Mouse (Mus musculus) forebrain, embryonic 12.5 days (tissue): ENCODE measurements around the gene Disp2. TPM values are rescaled to one million over a fixed set of nuclear protein-coding genes. Genes with fewer than 3 reads are reported as not detected.

Experiments
- ATAC-seq: fragments of 200-750 bp; cut with Nextera tagmentation; 2 replicates; pipeline ENCODE4 v1.8.0; 2017; ENCODE audit warnings: moderate TSS enrichment; ENCODE audit not compliant: low FRiP score
- H3K27ac ChIP-seq: fragments of 300-500 bp; sonication (generic); 2 replicates; pipeline ENCODE4 v1.5.1; 2016; ENCODE audit warnings: mild to moderate bottlenecking
- H3K27me3 ChIP-seq: fragments of 300-500 bp; sonication (generic); 2 replicates; pipeline ENCODE4 v1.6.1; 2016; ENCODE audit warnings: mild to moderate bottlenecking
- H3K36me3 ChIP-seq: fragments of 300-500 bp; sonication (generic); replicated peaks from 2 replicates; pipeline ENCODE4 v1.6.1; 2016; ENCODE audit warnings: mild to moderate bottlenecking
- H3K4me1 ChIP-seq: fragments of 300-500 bp; sonication (generic); 2 replicates; pipeline ENCODE4 v1.6.1; 2016
- H3K4me2 ChIP-seq: fragments of 300-500 bp; sonication (generic); 2 replicates; pipeline ENCODE4 v1.6.1; 2016; ENCODE audit warnings: mild to moderate bottlenecking, moderate library complexity
- H3K4me3 ChIP-seq: fragments of 300-500 bp; sonication (generic); replicated peaks from 2 replicates; pipeline ENCODE4 v1.5.1; 2016; ENCODE audit warnings: mild to moderate bottlenecking
- H3K9ac ChIP-seq: fragments of 300-500 bp; sonication (generic); 2 replicates; pipeline ENCODE4 v1.6.1; 2016; ENCODE audit warnings: mild to moderate bottlenecking
- H3K9me3 ChIP-seq: fragments of 300-500 bp; sonication (generic); 2 replicates; pipeline ENCODE4 v1.6.1; 2016
- WGBS: fragments of 180-500 bp; shearing (Covaris S2); methylation state at CpG from one replicate; pipeline ENCODE4 v1.1.7; 2016; 5-methylcytosine and 5-hydroxymethylcytosine counted together
- polyA plus RNA-seq: library from polyadenylated mRNA; unstranded; fragments of >200 nt; fragmentation: Nextera tagmentation; extraction: Ambion mirVana; gene quantifications from 2 replicates; pipeline ENCODE4 v1.2.1, GENCODE M21; 2016

Gene Disp2
- polyA plus RNA-seq, 1 experiment from 2014 or later, result 11.5 TPM

DNA sequence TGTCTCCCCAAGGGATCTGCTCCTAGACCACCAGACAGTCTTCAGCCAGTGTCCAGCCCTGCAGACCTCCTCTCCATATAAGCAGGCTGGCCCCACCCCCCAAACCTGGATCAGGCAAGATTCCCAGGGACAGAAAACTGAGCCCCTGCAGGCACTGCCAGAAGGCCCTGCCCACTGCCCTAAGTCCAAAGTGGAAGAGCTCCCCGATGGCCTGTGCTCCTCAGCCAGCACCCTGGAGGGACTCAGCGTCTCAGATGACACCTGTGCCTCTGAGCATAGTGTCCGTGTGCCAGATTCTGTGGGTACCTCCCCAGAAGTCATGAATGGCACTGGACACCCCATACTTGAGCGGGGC, 12.7 kb downstream of the Disp2 start:
- 90% methylated on average over 4 of the region's 4 CpGs for WGBS
- peaks cover 33% of the 10 kb centered on the region for H3K27me3 ChIP-seq
- H3K4me2 ChIP-seq, result no peak overlapping the region
- H3K9ac ChIP-seq, result no peak overlapping the region
- ATAC-seq, result no peak
- no peaks in the 10 kb centered on the region for H3K9me3 ChIP-seq
- peaks cover 11% of the 10 kb centered on the region for H3K4me1 ChIP-seq
- H3K4me3 ChIP-seq, result no peak overlapping the region
- H3K27ac ChIP-seq, result no peak overlapping the region
- H3K36me3 ChIP-seq, result peaks cover 4% of the 10 kb centered on the region; the same call in 1 of the 2 replicates

DNA sequence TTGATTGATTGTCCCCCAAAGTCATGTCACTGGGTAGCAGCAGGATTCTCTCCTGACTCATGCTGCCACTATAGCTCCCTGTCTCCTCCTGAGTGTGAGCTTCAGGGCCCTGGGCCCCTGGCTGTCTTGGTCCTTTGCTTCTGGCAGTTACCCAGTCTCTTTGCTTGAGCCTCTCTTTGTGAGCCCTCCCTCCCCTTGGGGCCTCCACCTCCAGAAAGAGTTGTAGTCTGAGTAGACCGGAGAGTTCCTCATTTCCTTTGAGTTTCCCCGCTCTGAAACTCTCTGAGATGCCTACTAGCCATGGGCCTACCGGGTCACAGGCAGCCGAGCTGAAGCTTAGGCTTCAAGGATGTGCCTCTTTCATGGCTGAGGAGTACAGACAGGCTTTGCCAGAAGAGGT, 14.1 kb downstream of the Disp2 start:
- no peak for ATAC-seq
- no peak overlapping the region for H3K4me3 ChIP-seq
- no peaks in the 10 kb centered on the region; the same call in 1 of the 2 replicates for H3K36me3 ChIP-seq
- no peak overlapping the region for H3K9ac ChIP-seq
- H3K27me3 ChIP-seq, result peaks cover 29% of the 10 kb centered on the region
- H3K4me1 ChIP-seq, result peaks cover 11% of the 10 kb centered on the region
- WGBS, result 85% methylated on average over 4 of the region's 4 CpGs
- no peaks in the 10 kb centered on the region for H3K9me3 ChIP-seq
- no peak overlapping the region for H3K27ac ChIP-seq
- H3K4me2 ChIP-seq, result no peak overlapping the region

DNA sequence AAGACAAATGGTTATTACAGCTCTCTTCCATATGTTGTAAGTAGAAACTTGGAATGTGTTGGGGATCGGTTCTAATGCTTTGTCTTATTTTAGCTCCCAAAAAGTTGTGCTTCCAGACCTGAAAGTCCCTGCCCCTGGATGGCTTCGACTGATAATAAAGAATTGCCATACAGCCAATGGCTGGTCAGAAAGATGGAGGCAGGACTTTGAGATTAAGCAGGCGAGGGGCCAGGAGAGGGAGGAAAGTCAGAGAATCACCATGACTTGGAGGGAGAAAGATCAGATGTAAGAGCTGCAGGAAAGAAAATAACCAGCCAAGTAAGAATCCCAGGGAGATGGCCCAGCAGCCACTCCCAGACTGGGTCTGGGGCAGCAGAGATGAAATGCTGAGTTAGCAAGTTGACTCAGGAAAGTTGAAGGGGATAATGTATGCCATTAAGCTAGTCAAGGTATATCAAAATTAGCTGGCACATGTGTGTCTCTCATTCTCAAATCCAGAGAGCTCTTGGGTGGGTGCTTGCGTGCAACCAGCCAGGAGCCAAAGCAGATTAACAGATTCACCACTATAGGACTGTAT, 23.1 kb downstream of the Disp2 start:
- ATAC-seq, result no peak
- no peak overlapping the region for H3K4me2 ChIP-seq
- no peak overlapping the region for H3K9ac ChIP-seq
- H3K27me3 ChIP-seq, result 0 out of 2 replicates have a peak, but pooled peaks cover 3% of the 10 kb centered on the region
- no peak overlapping the region for H3K4me3 ChIP-seq
- 68% methylated on average over 4 of the region's 4 CpGs for WGBS
- H3K36me3 ChIP-seq, result no peaks in the 10 kb centered on the region
- no peaks in the 10 kb centered on the region for H3K9me3 ChIP-seq
- H3K4me1 ChIP-seq, result no peaks in the 10 kb centered on the region
- no peak overlapping the region for H3K27ac ChIP-seq

DNA sequence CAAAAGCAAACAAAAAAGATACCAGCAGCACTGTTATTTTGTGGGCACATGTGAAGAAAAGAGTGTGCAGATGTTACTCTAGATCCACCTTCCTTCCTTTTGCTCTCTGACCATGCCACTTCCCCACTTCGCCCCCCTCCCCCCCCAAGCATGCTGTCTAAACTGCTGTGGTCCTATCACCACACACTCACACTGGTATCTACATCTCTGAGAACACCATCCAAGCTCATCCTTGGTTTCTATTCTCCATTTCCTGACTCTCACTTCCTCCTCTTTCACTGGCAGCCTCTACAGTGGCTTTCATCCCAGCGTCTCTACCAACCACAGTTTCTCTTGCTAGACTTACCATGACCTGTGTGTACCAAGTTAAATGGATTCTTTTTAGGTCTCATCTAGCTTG, 25.0 kb downstream of the Disp2 start:
- Histone ChIP-seq H3K9me3 (no peaks in the 10 kb centered on the region), H3K36me3 (no peaks in the 10 kb centered on the region), H3K4me3 (no peak overlapping the region), H3K9ac (no peak overlapping the region), H3K4me2 (no peak overlapping the region), H3K4me1 (no peaks in the 10 kb centered on the region), H3K27me3 (0 out of 2 replicates have a peak, but pooled peaks cover 3% of the 10 kb centered on the region), H3K27ac (no peak overlapping the region)
- 90% methylated on average over 2 of the region's 2 CpGs for WGBS
- no peak for ATAC-seq

DNA sequence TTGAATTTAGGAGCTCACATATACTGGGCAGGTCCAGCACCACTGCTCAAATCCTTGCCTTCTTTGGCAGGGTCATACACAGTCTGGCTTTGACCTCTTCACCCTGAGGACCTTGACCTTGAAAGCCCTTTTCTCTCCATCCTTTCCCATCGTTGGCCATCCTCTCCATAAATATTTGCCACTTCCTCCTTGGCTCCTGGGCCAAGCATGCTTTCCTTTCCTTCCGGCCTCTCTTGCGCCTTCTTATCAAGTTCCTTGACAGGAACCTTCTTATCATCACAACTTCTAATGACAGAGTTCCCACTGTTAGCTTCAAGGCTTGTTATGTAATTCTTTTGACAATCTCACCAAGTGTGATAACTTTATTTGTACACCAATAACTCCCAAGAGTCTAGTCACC, 25.6 kb downstream of the Disp2 start:
- H3K9ac ChIP-seq, result no peak overlapping the region
- H3K4me3 ChIP-seq, result no peak overlapping the region
- no peaks in the 10 kb centered on the region for H3K4me1 ChIP-seq
- no peak overlapping the region for H3K27ac ChIP-seq
- H3K36me3 ChIP-seq, result no peaks in the 10 kb centered on the region
- 0 out of 2 replicates have a peak, but pooled peaks cover 3% of the 10 kb centered on the region for H3K27me3 ChIP-seq
- no peak overlapping the region for H3K4me2 ChIP-seq
- 84% methylated on average over 3 of the region's 3 CpGs for WGBS
- H3K9me3 ChIP-seq, result no peaks in the 10 kb centered on the region
- no peak for ATAC-seq

DNA sequence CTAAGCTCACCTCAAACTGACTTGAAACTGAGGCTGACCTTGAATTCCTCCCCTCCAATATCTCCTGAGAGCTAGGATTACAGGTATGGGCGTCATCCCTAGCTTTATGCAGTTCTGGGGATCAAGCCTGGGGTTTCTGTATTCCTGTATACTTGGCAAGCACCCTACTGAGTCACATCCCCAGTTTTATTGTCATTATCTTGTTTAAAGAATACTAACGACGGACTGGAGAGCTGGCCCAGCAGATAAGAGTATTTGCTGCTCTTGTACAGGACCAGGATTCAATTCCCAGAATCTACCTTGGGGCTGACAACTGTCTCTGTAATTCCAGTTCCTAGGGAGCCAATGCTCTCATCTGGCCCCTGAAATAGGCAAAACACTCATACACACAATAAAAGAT, 26.2 kb downstream of the Disp2 start:
- no peak overlapping the region for H3K9ac ChIP-seq
- no peak for ATAC-seq
- H3K27me3 ChIP-seq, result 0 out of 2 replicates have a peak, but pooled peaks cover 3% of the 10 kb centered on the region
- H3K4me1 ChIP-seq, result no peaks in the 10 kb centered on the region
- H3K4me2 ChIP-seq, result no peak overlapping the region
- H3K27ac ChIP-seq, result no peak overlapping the region
- H3K36me3 ChIP-seq, result no peaks in the 10 kb centered on the region
- no peaks in the 10 kb centered on the region for H3K9me3 ChIP-seq
- WGBS, result 51% methylated on average over 3 of the region's 3 CpGs
- no peak overlapping the region for H3K4me3 ChIP-seq

DNA sequence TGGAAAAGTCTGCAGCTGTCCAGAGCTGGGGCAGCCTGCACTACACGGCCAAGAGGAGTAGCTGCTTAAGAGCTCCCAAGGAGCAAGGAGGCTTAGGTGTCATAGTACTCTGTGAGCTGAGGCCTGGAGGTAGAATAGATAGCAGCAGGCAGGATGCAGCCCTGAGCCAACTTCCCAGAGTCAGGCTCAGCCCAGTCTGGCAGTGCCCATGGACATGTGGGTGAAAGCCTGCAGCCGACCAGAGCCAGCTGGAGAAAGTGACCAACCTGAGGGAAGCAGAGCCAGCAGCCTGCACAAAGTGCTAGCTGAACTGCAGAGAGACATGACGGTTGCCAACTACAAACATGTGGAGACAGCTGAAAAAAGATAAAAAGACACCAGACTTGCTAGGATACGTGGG, 27.3 kb downstream of the Disp2 start:
- Histone ChIP-seq H3K4me3 (no peak overlapping the region), H3K9me3 (no peaks in the 10 kb centered on the region), H3K4me1 (no peaks in the 10 kb centered on the region), H3K9ac (no peak overlapping the region), H3K27me3 (0 out of 2 replicates have a peak, but pooled peaks cover 3% of the 10 kb centered on the region), H3K27ac (no peak overlapping the region), H3K4me2 (no peak overlapping the region), H3K36me3 (no peaks in the 10 kb centered on the region)
- ATAC-seq, result no peak
- WGBS, result 80% methylated on average over 4 of the region's 4 CpGs

DNA sequence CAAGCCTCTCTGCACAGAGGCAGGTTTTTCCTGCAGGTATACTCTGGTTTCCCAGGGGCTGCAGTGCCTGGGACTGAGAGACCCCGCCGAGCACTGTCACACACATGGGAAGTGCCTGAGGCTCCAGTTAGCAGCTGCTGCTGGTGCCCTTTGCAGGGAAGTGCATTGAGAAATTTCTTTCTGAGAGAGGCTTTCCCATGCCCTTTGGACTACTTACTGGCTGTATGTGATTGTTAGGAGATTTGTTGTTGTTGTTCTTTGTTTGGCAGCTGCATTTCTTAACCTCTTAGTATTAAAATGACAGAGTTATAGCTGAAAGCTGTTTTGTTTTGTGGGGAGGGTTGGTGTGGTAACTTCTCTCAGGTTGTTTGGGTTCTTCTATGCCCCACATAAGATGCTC, 31.3 kb downstream of the Disp2 start:
- no peak overlapping the region for H3K9ac ChIP-seq
- H3K36me3 ChIP-seq, result peaks cover 3% of the 10 kb centered on the region; the same call in 1 of the 2 replicates
- no peaks in the 10 kb centered on the region for H3K9me3 ChIP-seq
- H3K27me3 ChIP-seq, result no peaks in the 10 kb centered on the region
- no peak for ATAC-seq
- H3K4me2 ChIP-seq, result no peak overlapping the region
- WGBS, result 29% methylated on average over 2 of the region's 2 CpGs
- peaks cover 15% of the 10 kb centered on the region for H3K4me1 ChIP-seq
- no peak overlapping the region for H3K27ac ChIP-seq
- H3K4me3 ChIP-seq, result no peak overlapping the region

DNA sequence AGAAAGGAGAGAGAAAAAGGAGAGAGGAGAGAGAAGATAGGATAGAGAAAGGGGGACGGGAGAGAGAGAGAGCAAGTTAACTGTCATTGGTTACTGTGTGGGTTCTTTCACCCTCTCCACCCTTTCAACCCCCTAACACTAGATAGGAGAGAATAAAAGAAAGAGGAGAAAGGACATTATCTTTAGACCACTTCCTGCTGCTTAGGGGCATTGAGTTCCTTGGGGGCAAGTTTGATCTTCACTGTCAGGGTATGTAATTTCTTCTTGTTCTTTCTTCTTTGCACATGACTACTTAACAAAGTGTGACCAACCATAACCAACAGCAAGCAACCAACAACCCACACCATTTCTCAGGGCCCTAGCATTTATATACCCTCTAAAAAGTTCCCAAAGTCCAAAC, 33.2 kb downstream of the Disp2 start:
- Histone ChIP-seq H3K27ac (no peak overlapping the region), H3K9me3 (no peaks in the 10 kb centered on the region), H3K9ac (no peak overlapping the region), H3K27me3 (no peaks in the 10 kb centered on the region), H3K4me1 (peaks cover 16% of the 10 kb centered on the region), H3K4me3 (no peak overlapping the region), H3K4me2 (no peak overlapping the region), H3K36me3 (peaks cover 16% of the 10 kb centered on the region)
- ATAC-seq, result no peak
- whole genome bisulfite sequencing, result 61% methylated on average over 1 of the region's 1 CpGs

DNA sequence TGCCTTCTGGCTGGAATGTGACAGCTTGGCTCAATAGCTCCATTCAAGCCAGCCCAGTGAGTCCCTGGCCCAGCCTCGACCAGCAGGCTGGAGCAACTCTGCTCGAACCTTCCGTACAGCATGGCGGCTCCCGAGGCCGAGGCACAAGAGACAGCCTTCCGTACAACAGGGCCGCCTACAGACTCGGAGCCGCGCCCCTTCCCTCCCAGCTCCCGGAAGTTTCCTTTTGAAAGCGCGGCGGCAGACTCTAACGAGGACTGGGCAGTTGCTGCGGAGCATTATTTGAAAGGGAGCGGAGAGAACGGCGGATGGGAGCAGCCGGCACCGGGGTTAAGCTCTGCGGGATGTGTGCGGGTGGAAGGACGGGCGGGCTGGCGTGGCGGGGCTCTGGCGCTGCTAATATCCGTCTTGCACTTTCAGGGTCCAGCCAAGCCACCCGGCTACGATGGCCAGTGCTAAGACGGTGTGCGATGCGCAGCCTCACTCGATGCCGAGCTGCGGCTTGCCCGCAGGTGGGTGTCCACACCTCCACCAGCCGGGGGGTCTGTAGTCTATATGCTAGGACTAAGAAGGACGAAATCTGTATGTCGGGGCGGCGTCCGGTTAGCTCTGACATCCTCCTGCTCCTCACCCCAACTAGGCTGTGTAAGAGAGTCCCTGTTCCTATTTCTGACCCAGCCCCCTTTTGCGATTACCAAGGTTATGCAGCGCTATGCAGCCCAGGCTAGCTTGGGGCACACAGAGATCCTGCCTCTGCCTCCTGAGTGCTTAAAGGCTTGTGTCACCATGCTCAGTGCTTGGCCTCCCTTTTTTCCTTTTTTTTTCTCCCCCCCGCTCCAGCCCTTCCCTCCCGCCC, 34.7 kb downstream of the Disp2 start, which contains the start of gene Knstrn:
Gene Knstrn (plus strand): TSS at position 23 of the 856 bp plus-strand sequence.
- H3K27ac ChIP-seq, result peak within 1 kb of the TSS; percentile 82
- no peaks in the 10 kb centered on the region for H3K9me3 ChIP-seq
- peak within 1 kb of the TSS; percentile 77 for H3K4me2 ChIP-seq
- H3K4me1 ChIP-seq, result peaks cover 16% of the 10 kb centered on the region
- ATAC-seq, result peak; percentile 97
- 1% methylated on average over 49 of the region's 49 CpGs for WGBS
- H3K9ac ChIP-seq, result peak within 1 kb of the TSS; percentile 77
- H3K4me3 ChIP-seq, result peak within 1 kb of the TSS; percentile 81
- H3K27me3 ChIP-seq, result no peaks in the 10 kb centered on the region
- H3K36me3 ChIP-seq, result peaks cover 31% of the 10 kb centered on the region

DNA sequence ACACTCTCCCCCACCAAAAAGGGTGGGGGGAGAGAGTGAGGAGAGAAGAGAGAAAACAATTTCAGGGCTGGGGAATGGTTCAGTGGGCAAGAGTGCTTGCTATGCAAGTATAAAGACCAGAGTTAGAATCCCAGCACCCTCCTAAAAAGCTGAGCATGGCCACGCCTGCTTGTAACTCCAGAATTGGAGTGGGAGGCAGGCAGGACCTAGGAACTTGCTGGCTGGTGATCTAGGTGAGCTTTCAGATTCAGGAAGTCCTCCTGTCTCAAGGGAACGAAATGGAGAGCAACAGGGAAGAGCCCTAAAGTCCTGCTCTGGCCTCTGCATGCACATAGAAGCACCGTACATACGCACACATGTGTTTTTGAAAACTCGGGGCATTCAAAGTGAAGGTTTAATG, 43.3 kb downstream of the Disp2 start:
- Histone ChIP-seq H3K9me3 (no peaks in the 10 kb centered on the region), H3K36me3 (peaks cover 71% of the 10 kb centered on the region), H3K27me3 (no peaks in the 10 kb centered on the region), H3K4me3 (no peak overlapping the region), H3K9ac (no peak overlapping the region), H3K4me1 (no peaks in the 10 kb centered on the region), H3K4me2 (no peak overlapping the region), H3K27ac (no peak overlapping the region)
- no peak for ATAC-seq
- 96% methylated on average over 5 of the region's 5 CpGs for WGBS

DNA sequence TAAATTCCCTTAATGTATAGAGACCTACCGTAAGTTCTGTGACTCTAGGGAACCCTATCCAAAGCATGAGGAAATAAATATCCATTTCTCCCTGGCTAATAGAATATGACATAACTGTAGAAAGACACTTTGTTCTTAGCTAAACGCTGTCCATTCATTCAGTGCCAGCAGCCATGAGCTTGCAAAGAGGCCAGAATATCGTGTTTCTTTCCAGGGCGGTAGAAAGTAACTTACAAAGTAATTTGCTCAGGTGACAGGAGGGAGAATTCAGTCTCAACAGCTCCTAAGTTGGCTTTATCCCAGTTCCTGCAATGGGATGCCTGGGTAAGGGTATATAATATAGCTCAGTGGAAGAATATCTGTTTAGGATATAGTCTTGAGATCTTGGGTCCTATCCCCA, 44.9 kb downstream of the Disp2 start:
- Histone ChIP-seq H3K36me3 (peaks cover 71% of the 10 kb centered on the region), H3K27ac (no peak overlapping the region), H3K4me3 (no peak overlapping the region), H3K4me2 (no peak overlapping the region), H3K27me3 (no peaks in the 10 kb centered on the region), H3K9me3 (no peaks in the 10 kb centered on the region), H3K4me1 (no peaks in the 10 kb centered on the region), H3K9ac (no peak overlapping the region)
- WGBS, result 98% methylated on average over 4 of the region's 4 CpGs
- no peak for ATAC-seq

DNA sequence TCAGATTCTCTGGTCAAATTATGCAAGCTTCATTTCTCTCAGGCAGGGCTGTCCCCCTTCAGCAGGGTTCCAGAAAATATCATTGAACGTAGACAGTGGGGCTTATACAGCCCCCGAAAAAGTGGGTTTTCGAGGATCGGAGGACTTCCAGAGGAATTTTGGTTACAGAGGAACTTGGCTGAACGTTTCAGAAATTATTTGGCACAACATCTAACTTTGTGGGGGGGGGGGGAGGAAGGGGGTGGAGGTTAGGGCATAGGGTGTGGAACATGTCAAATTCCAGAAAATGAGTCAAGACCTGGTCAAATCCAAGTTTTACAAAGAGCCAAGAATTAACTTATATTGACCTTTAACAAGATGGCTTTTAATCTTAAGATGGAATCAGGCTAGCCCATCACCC, 49.6 kb downstream of the Disp2 start:
- ATAC-seq, result no peak
- WGBS, result 95% methylated on average over 5 of the region's 5 CpGs
- Histone ChIP-seq H3K4me3 (no peak overlapping the region), H3K27me3 (no peaks in the 10 kb centered on the region), H3K9ac (no peak overlapping the region), H3K9me3 (no peaks in the 10 kb centered on the region), H3K27ac (no peak overlapping the region), H3K36me3 (peaks cover 91% of the 10 kb centered on the region), H3K4me2 (no peak overlapping the region), H3K4me1 (no peaks in the 10 kb centered on the region)
